In genomic region chr11:51664747-51665146, GRCm38 (mm10) we compare ENCODE assay signal across 1 mouse cellular context. TPM values are rescaled to one million over a fixed set of nuclear protein-coding genes. Genes with fewer than 3 reads are reported as not detected.
"Had no signal": no experiment of that assay in that cellular context is flagged by ENCODE, and none has a peak within 500 bp of the region (broad histone marks: within the 10 kb centered on the region; RNA-seq: fewer than 3 reads in every experiment).

No protein-coding gene starts in this region.

RNA-seq across cellular contexts. Expression of gene D930048N14Rik, which starts 14.0 kb away (rescaled TPM):
- total RNA-seq: hematopoietic stem cell, adult 5-6 weeks had no signal
